8 mouse cellular contexts compared by ENCODE assay signal in the genomic region with DNA sequence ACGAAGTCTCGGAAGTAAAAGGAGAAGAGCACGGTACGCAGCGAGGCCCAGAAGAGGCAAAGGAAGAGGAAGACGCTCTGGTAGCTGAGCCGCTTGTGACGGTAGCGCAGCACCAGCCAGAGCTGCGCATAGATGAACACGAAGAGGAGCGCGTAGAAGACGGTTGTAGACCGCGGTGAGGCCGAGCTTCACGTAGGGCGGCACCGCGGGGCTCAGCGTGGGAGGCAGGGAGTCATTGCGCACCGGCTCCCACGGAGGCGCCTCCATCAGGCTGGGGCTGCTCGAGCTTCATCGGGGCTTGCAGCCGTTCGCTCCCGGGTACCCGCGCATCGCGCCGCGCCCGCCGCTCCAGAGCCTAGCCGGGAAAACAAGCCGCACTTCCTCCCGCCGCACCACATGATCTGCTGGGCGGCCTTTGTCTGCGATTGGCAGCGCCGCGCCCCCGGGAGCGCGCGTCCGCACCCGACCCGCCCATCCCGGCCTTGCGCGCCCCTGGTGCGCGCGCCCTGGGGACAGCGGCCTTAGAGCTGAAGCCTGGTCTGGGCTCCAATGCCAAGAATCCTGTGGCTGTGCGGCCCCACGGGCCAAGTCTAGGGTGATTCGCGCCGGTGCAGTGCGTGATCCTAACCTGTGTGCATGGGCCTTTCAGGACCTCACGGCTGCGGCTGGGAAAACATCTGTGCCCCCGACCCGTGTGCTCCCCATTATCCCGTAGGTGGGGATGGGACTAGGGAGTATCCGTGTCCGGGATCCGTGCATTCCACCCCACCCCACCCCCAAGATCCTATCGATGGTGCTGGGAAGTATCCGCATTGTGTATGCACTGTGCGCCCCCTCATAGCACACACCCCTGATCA.
DNase-seq lines count a peak whose midpoint lies in the region; ATAC-seq and TF ChIP-seq lines count a peak whose summit lies in the region.
"Not testable (repeated sequence)": the region's sequence is repeated elsewhere in the genome, so short reads cannot be mapped to it uniquely, and the experiment has no call there.

No protein-coding gene starts in this region.

- intact Hi-C loops in left cerebral cortex, adult 2 months (cut with DNase I) = not testable (repeated sequence)

- H3K27ac ChIP-seq in cortical plate, adult 2 months (ENCODE audit: insufficient read depth, low read length) = peak overlapping the region; percentile 81
- 0 out of 2 replicates have a peak overlapping the region, but pooled peaks have one; percentile 54 for H3K27ac ChIP-seq in hindbrain, postnatal 0 days
- not testable (repeated sequence) for H3K27ac ChIP-seq in left cerebral cortex, adult 2 months

- WGBS in hindbrain, postnatal 0 days = under 1% methylated on average over 34 of the region's 79 CpGs

- H3K27me3 ChIP-seq in hindbrain, postnatal 0 days (ENCODE audit: insufficient read depth, low read length) = not testable (repeated sequence)

- H3K9me3 ChIP-seq in hindbrain, postnatal 0 days (ENCODE audit: low read length) = not testable (repeated sequence)

- not testable (repeated sequence) for TF ChIP-seq CTCF in cortical plate, adult 2 months (IDR thresholded peaks at IDR 0.05; ENCODE audit: extremely low read depth, insufficient read depth, low read length); hindbrain, postnatal 0 days (IDR thresholded peaks at IDR 0.05; ENCODE audit: low read depth); left cerebral cortex, adult 2 months (IDR thresholded peaks at IDR 0.05)

- H3K9ac ChIP-seq in hindbrain, postnatal 0 days (replicated peaks; ENCODE audit: low read length) = not testable (repeated sequence)

- not testable (repeated sequence) for H3K4me1 ChIP-seq in cortical plate, adult 2 months (ENCODE audit: control insufficient read depth, insufficient read depth, low read length); hindbrain, postnatal 0 days (ENCODE audit: insufficient read depth, low read length)

- peak overlapping the region; percentile 51 for H3K4me2 ChIP-seq in hindbrain, postnatal 0 days (ENCODE audit: low read depth, low read length)

- not testable (repeated sequence) for H3K36me3 ChIP-seq in hindbrain, postnatal 0 days (ENCODE audit: insufficient read depth, low read length)

- TF ChIP-seq POLR2A in cortical plate, adult 2 months (IDR thresholded peaks at IDR 0.05; ENCODE audit: extremely low read depth, insufficient read depth, low read length) = not testable (repeated sequence)

- H3K4me3 ChIP-seq in cortical plate, adult 2 months (ENCODE audit: insufficient read depth, low read length) = peak overlapping the region; percentile 60
- peak overlapping the region; percentile 38 for H3K4me3 ChIP-seq in hindbrain, postnatal 0 days (ENCODE audit: low read length)
- H3K4me3 ChIP-seq in left cerebral cortex, adult 2 months = peak overlapping the region; percentile 52

- DNase-seq in WW6 (ENCODE audit: low read depth, low spot score) = peak; percentile 5
- DNase-seq in gastrocnemius, postnatal 10 days = peak; percentile 55
- DNase-seq in hindbrain, postnatal 0 days (ENCODE audit: low spot score) = peak; percentile 59
- DNase-seq in left cerebral cortex, adult 2 months (ENCODE audit: extremely low spot score in 1 of 2, low spot score in 2 of 2) = peak; percentile 64 to 80
- peak; percentile 81 for DNase-seq in lung, postnatal 36 days
- DNase-seq in retina, postnatal 1 day = peak; percentile 76
- peak; percentile 58 to 70 for DNase-seq in urinary bladder, adult 18-20 months (ENCODE audit: low spot score in 2 of 2)

- ATAC-seq in hindbrain, postnatal 0 days = peak; percentile 91

Comparison
In these comparisons a context has a peak if more than half of its experiments do, and no peak if none do; other contexts are left out.
1. DNase-seq: peak in every context shown above with its lines; median percentile 81 in lung, postnatal 36 days; 76 in retina, postnatal 1 day; 72 in left cerebral cortex, adult 2 months; 64 in urinary bladder, adult 18-20 months; 59 in hindbrain, postnatal 0 days; 55 in gastrocnemius, postnatal 10 days; 5 in WW6.